Mouse (Mus musculus) CD4-positive naive resting alpha-beta T cell, adult 57 days (primary cell): ENCODE data around the gene Polr2f. TPM values are rescaled to one million over a fixed set of nuclear protein-coding genes. Genes with fewer than 3 reads are reported as not detected.

Experiments
- total RNA-seq: library from RNA; stranded (reverse); gene quantifications from one replicate; pipeline ENCODE4 v1.2.4, GENCODE M21; 2023

Polr2f gene
- total RNA-seq: 44.4 TPM

GRCm38 (mm10) chr15:79140866-79141565, at the start of gene Polr2f, which contains the start of gene 1700088E04Rik:
Polr2f (plus strand) TSS chr15:79141009.
1700088E04Rik (minus strand) TSS chr15:79141253.

GRCm38 (mm10) chr15:79108421-79109320, 32.1 kb upstream of the Polr2f start, which contains the start of gene Micall1:
Micall1 (plus strand) TSS chr15:79108898.

GRCm38 (mm10) chr15:79165140-79165539, 24.3 kb downstream of the Polr2f start, which contains the start of gene Sox10:
Sox10 (minus strand) TSS chr15:79165240.

Other genes starting within 250 kb of the Polr2f start
- not detected for gene Gm49510, start 241.3 kb upstream of the Polr2f start, total RNA-seq
- 241 TPM for gene Sh3bp1, start 241.2 kb upstream of the Polr2f start, total RNA-seq
- 13.7 TPM for gene Pdxp, start 227.1 kb upstream of the Polr2f start, total RNA-seq
- 63.1 TPM for gene Lgals1, start 214.3 kb upstream of the Polr2f start, total RNA-seq
- 58.9 TPM for gene Nol12, start 206.1 kb upstream of the Polr2f start, total RNA-seq
- gene Triobp, start 193.3 kb upstream of the Polr2f start, total RNA-seq: 40.0 TPM
- 5.8 TPM for gene H1f0, start 112.6 kb upstream of the Polr2f start, total RNA-seq
- gene Galr3, start 99.1 kb upstream of the Polr2f start, total RNA-seq: not detected
- gene Ankrd54, start 78.1 kb upstream of the Polr2f start, total RNA-seq: 27.3 TPM
- 118 TPM for gene Eif3l, start 65.8 kb upstream of the Polr2f start, total RNA-seq
- 65.1 TPM for gene Micall1, start 32.1 kb upstream of the Polr2f start, total RNA-seq
- gene 1700088E04Rik, start 244 bp downstream of the Polr2f start, total RNA-seq: not detected
- gene Sox10, start 24.2 kb downstream of the Polr2f start, total RNA-seq: not detected
- gene Pick1, start 88.2 kb downstream of the Polr2f start, total RNA-seq: 24.8 TPM
- gene Gm49486, start 88.4 kb downstream of the Polr2f start, total RNA-seq: 0.92 TPM
- not detected for gene Slc16a8, start 113.8 kb downstream of the Polr2f start, total RNA-seq
- gene Baiap2l2, start 144.5 kb downstream of the Polr2f start, total RNA-seq: 0.65 TPM
- 11.3 TPM for gene Pla2g6, start 187.4 kb downstream of the Polr2f start, total RNA-seq
- gene Maff, start 205.6 kb downstream of the Polr2f start, total RNA-seq: 211 TPM